ENCODE assay signal across 14 mouse cellular contexts in genomic region chr3:94610581-94610980, GRCm38 (mm10). TPM values are rescaled to one million over a fixed set of nuclear protein-coding genes. Genes with fewer than 3 reads are reported as not detected.
DNase-seq lines count a peak whose midpoint lies in the region; ATAC-seq and TF ChIP-seq lines count a peak whose summit lies in the region.
"Had no signal": no experiment of that assay in that cellular context is flagged by ENCODE, and none has a peak within 500 bp of the region (broad histone marks: within the 10 kb centered on the region; RNA-seq: fewer than 3 reads in every experiment).

No protein-coding gene starts in this region.

- no peaks in the 10 kb centered on the region for H3K36me3 ChIP-seq in thymus, adult 2 months (ENCODE audit: control insufficient read depth, insufficient read depth, low read length)
- H3K36me3 ChIP-seq in midbrain, postnatal 0 days (ENCODE audit: insufficient read depth, low read length): no peaks in the 10 kb centered on the region
- H3K36me3 ChIP-seq: hindbrain, embryonic 15.5 days; neural tube, embryonic 12.5 days had no signal

- DNase-seq in heart, adult 18-20 months: peak; percentile 51 to 68
- no peak for DNase-seq in heart, postnatal 25 days (ENCODE audit: low spot score)
- peak; percentile 64 for DNase-seq in MN1 (ENCODE audit: low spot score)
- DNase-seq in adrenal gland, postnatal 10 days: peak; percentile 60
- DNase-seq in gonadal fat pad, adult 2 months (ENCODE audit: low read depth): peak; percentile 79
- DNase-seq in thymus, adult 2 months: no peak
- no peak for DNase-seq in midbrain, postnatal 0 days (ENCODE audit: low spot score)
- DNase-seq: cerebellum, adult 11-12 months; thymus, postnatal 36 days had no signal

- no peak for ATAC-seq in midbrain, postnatal 0 days (ENCODE audit: low FRiP score)

- intact Hi-C loops in heart, postnatal 25 days (cut with DNase I): loop anchor here (10.0 kb wide), 1 partner anchor 114 kb away; no protein-coding TSS in a partner anchor

- H3K27ac ChIP-seq in thymus, adult 2 months (ENCODE audit: control insufficient read depth, insufficient read depth, low read length): no peak overlapping the region
- H3K27ac ChIP-seq in midbrain, postnatal 0 days (ENCODE audit: low read depth, low read length): no peak overlapping the region
- H3K27ac ChIP-seq: hindbrain, embryonic 15.5 days; liver, embryonic 14.5 days; neural tube, embryonic 12.5 days had no signal

- TF ChIP-seq POLR2A in thymus, adult 2 months (IDR thresholded peaks at IDR 0.05; ENCODE audit: control insufficient read depth, extremely low read depth, insufficient read depth, low read length, poor library complexity): no peak

- no peak overlapping the region for H3K4me2 ChIP-seq in midbrain, postnatal 0 days (ENCODE audit: low read depth, low read length, poor library complexity, severe bottlenecking)
- H3K4me2 ChIP-seq: hindbrain, embryonic 15.5 days; neural tube, embryonic 12.5 days had no signal

- H3K4me3 ChIP-seq in thymus, adult 2 months (ENCODE audit: control insufficient read depth, insufficient read depth, low read length): no peak overlapping the region
- H3K4me3 ChIP-seq in midbrain, postnatal 0 days (ENCODE audit: low read depth, low read length): no peak overlapping the region
- H3K4me3 ChIP-seq: hindbrain, embryonic 15.5 days; neural tube, embryonic 12.5 days had no signal

- no peaks in the 10 kb centered on the region for H3K4me1 ChIP-seq in thymus, adult 2 months (replicated peaks; ENCODE audit: control insufficient read depth, insufficient read depth, low read length)
- no peaks in the 10 kb centered on the region for H3K4me1 ChIP-seq in midbrain, postnatal 0 days (ENCODE audit: insufficient read depth, low read length)
- H3K4me1 ChIP-seq: neural tube, embryonic 12.5 days had no signal

- no peak for TF ChIP-seq CTCF in thymus, adult 2 months (IDR thresholded peaks at IDR 0.05; ENCODE audit: borderline replicate concordance, control insufficient read depth, extremely low read depth, insufficient read depth, low read length, poor library complexity)
- no peak for TF ChIP-seq CTCF in midbrain, postnatal 0 days (IDR thresholded peaks at IDR 0.05)

- H3K9ac ChIP-seq in midbrain, postnatal 0 days (replicated peaks; ENCODE audit: low read length, poor library complexity, severe bottlenecking): no peak overlapping the region
- H3K9ac ChIP-seq: hindbrain, embryonic 15.5 days; liver, embryonic 14.5 days; neural tube, embryonic 12.5 days had no signal

- H3K27me3 ChIP-seq in thymus, adult 2 months (ENCODE audit: control insufficient read depth, insufficient read depth, low read length): no peaks in the 10 kb centered on the region
- no peaks in the 10 kb centered on the region for H3K27me3 ChIP-seq in midbrain, postnatal 0 days (ENCODE audit: insufficient read depth, low read length)
- H3K27me3 ChIP-seq: hindbrain, embryonic 15.5 days; neural tube, embryonic 12.5 days had no signal

- WGBS in thymus, adult 2 months: 89% methylated on average over 2 of the region's 2 CpGs
- 81% methylated on average over 2 of the region's 2 CpGs for WGBS in midbrain, postnatal 0 days

- no peaks in the 10 kb centered on the region for H3K9me3 ChIP-seq in midbrain, postnatal 0 days (ENCODE audit: low read length)
- H3K9me3 ChIP-seq: hindbrain, embryonic 15.5 days; neural tube, embryonic 12.5 days had no signal

RNA-seq across cellular contexts. Expression of gene Snx27, which starts 28.1 kb away (rescaled TPM):
- 10 to 100 TPM; 28.3 to 29.0 TPM for total RNA-seq in heart, adult 18-20 months (2021)
- 10 to 100 TPM; 26.9 to 28.0 TPM for total RNA-seq in heart, postnatal 25 days (2021)
- 10 to 100 TPM; 33.0 to 36.1 TPM for total RNA-seq in adrenal gland, postnatal 10 days (2021)
- polyA plus RNA-seq in gonadal fat pad, adult 2 months (2012; rRNA removed): 7.9 and 10.0 TPM in 2 replicates
- 13.9 and 15.5 TPM in 2 replicates for polyA plus RNA-seq in thymus, adult 2 months (2012; rRNA removed)
- 67.9 and 87.7 TPM in 2 replicates for total RNA-seq in midbrain, postnatal 0 days (2014; rRNA removed)
- 81.7 and 84.4 TPM in 2 replicates for polyA plus RNA-seq in midbrain, postnatal 0 days (2015; fragmentation: Nextera tagmentation; extraction: Ambion mirVana)

RNA-seq across cellular contexts. Expression of gene Gm10972, which starts 32.3 kb away (rescaled TPM):
- total RNA-seq in heart, adult 18-20 months (2021): not detected
- total RNA-seq in heart, postnatal 25 days (2021): not detected
- total RNA-seq in adrenal gland, postnatal 10 days (2021): not detected
- polyA plus RNA-seq in gonadal fat pad, adult 2 months (2012; rRNA removed): not detected in 2 replicates
- polyA plus RNA-seq in thymus, adult 2 months (2012; rRNA removed): not detected in 2 replicates
- total RNA-seq in midbrain, postnatal 0 days (2014; rRNA removed): not detected in 2 replicates
- not detected in 2 replicates for polyA plus RNA-seq in midbrain, postnatal 0 days (2015; fragmentation: Nextera tagmentation; extraction: Ambion mirVana)
- polyA plus RNA-seq: forebrain, embryonic 16.5 days; hindbrain, embryonic 15.5 days; liver, embryonic 14.5 days; neural tube, embryonic 12.5 days; small intestine, adult 2 months had no signal

RNA-seq across cellular contexts. Expression of gene Tuft1, which starts 48.1 kb away (rescaled TPM):
- 1 to 10 TPM; 3.0 to 3.5 TPM for total RNA-seq in heart, adult 18-20 months (2021)
- 1 to 10 TPM; 2.5 to 3.0 TPM for total RNA-seq in heart, postnatal 25 days (2021)
- 1 to 10 TPM; 6.9 to 7.2 TPM for total RNA-seq in adrenal gland, postnatal 10 days (2021)
- 10.5 and 10.7 TPM in 2 replicates for polyA plus RNA-seq in gonadal fat pad, adult 2 months (2012; rRNA removed)
- 6.4 and 10.1 TPM in 2 replicates for polyA plus RNA-seq in thymus, adult 2 months (2012; rRNA removed)
- total RNA-seq in midbrain, postnatal 0 days (2014; rRNA removed): 10.0 and 11.1 TPM in 2 replicates
- 5.9 and 6.3 TPM in 2 replicates for polyA plus RNA-seq in midbrain, postnatal 0 days (2015; fragmentation: Nextera tagmentation; extraction: Ambion mirVana)

Comparison
In these comparisons a context has a peak if more than half of its experiments do, and no peak if none do; other contexts are left out.
1. DNase-seq: peak in heart, adult 18-20 months (2 of 2), MN1 (single experiment), adrenal gland, postnatal 10 days (single experiment) and gonadal fat pad, adult 2 months (single experiment); none in heart, postnatal 25 days (single experiment), thymus, adult 2 months (single experiment) and midbrain, postnatal 0 days (single experiment).